Mouse (Mus musculus): ENCODE measurements around the gene Acp6. TPM values are rescaled to one million over a fixed set of nuclear protein-coding genes. Genes with fewer than 3 reads are reported as not detected.
"Not testable (repeated sequence)": the region's sequence is repeated elsewhere in the genome, so short reads cannot be mapped to it uniquely, and the experiment has no call there.

The Acp6 gene
- polyA plus RNA-seq (2015; fragmentation: Nextera tagmentation; extraction: Ambion mirVana): 53.7 and 55.0 TPM in 2 replicates

DNA sequence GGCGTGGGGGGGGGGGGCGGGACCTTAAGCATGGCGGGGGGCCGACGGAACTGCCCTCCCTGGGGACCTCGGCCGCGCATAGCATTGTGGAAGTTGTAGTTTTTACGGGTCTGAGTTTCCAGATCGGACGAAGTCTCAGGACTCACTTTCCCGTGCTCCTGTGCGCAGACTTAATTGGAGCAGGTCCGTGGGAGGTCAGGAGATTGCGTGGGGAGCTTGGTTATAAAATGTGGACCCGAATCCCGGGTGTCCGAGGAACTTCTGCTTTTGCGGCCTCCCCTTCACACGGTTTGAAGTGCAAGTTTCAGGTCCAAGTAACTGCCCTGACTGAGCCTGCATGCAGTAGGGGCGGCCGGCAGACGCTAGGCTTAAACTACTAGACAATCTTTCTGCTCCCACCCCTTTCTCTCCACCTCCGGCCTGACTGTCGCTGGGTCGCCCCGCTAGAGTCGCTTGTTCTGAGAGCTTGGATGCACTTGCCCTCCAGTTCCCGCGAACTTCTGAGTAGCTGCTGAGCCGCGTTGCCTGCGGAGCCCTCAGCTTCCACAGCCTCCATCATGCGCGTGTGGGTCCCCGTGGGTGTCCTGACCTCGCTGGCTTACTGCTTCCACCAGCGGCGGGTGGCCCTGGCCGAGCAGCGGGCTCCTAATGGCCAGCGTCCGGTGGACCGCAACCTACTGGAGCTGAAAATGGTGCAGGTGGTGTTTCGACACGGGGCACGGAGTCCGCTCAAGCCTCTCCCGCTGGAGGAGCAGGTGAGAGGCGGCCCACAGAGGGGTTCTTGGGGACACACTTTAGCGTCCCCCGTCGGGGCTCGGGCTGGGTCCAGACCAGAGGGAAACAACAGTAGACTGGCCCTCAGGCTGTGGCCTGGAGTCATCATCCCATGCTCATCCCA is at the start of gene Acp6:
Gene Acp6, plus strand, starts transcription at position 167 of the 898 bp plus-strand sequence.
- Histone ChIP-seq H3K9ac (peak within 1 kb of the TSS; percentile 67), H3K36me3 (0 out of 2 replicates have a peak, but pooled peaks cover 1% of the 10 kb centered on the region), H3K9me3 (replicated peaks) (no peaks in the 10 kb centered on the region), H3K27me3 (no peaks in the 10 kb centered on the region), H3K4me3 (replicated peaks) (peak within 1 kb of the TSS; percentile 66), H3K4me1 (peaks cover 15% of the 10 kb centered on the region), H3K27ac (peak within 1 kb of the TSS; percentile 93), H3K4me2 (peak within 1 kb of the TSS; percentile 71)
- under 1% methylated on average over 54 of the region's 54 CpGs for WGBS
- peak; percentile 95 for ATAC-seq (replicated peaks; ENCODE audit: low FRiP score)

DNA sequence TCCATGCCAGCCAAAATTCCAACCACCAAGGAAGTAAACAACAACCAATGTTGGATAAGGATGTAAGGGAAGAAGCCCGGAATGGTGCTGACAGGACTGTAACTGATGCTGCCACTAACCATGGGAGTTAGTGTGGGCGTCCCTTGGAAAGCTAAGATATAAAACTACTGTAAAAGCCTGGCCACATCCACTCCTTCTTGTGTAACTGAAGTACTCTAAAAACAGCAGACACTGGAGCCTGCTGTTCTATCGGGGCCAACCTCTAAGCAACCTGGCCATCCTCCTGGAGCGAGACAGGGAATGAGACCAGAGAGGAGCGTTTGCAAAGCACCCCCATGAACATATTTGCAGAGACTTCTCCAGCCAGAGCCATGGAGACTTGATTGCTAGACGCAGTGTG is 41.1 kb upstream of the Acp6 start:
- WGBS: 79% methylated on average over 6 of the region's 6 CpGs
- no peak for ATAC-seq (replicated peaks; ENCODE audit: low FRiP score)

GRCm38 (mm10) chr3:97118313-97118712 is 40.3 kb upstream of the Acp6 start:
- H3K4me1 ChIP-seq: no peaks in the 10 kb centered on the region
- H3K36me3 ChIP-seq: no peaks in the 10 kb centered on the region
- no peak for ATAC-seq (replicated peaks; ENCODE audit: low FRiP score)
- WGBS: 56% methylated on average over 12 of the region's 12 CpGs
- no peaks in the 10 kb centered on the region for H3K27me3 ChIP-seq
- no peak overlapping the region for H3K4me3 ChIP-seq (replicated peaks)
- no peaks in the 10 kb centered on the region for H3K9me3 ChIP-seq (replicated peaks)
- no peak overlapping the region for H3K4me2 ChIP-seq
- no peak overlapping the region for H3K27ac ChIP-seq
- H3K9ac ChIP-seq: no peak overlapping the region

More for the DNA sequence above, 41.1 kb upstream of the Acp6 start:
- Histone ChIP-seq H3K4me2 (no peak overlapping the region), H3K4me1 (no peaks in the 10 kb centered on the region), H3K9ac (no peak overlapping the region), H3K27ac (no peak overlapping the region), H3K4me3 (replicated peaks) (no peak overlapping the region), H3K36me3 (no peaks in the 10 kb centered on the region), H3K9me3 (replicated peaks) (no peaks in the 10 kb centered on the region), H3K27me3 (no peaks in the 10 kb centered on the region)

DNA sequence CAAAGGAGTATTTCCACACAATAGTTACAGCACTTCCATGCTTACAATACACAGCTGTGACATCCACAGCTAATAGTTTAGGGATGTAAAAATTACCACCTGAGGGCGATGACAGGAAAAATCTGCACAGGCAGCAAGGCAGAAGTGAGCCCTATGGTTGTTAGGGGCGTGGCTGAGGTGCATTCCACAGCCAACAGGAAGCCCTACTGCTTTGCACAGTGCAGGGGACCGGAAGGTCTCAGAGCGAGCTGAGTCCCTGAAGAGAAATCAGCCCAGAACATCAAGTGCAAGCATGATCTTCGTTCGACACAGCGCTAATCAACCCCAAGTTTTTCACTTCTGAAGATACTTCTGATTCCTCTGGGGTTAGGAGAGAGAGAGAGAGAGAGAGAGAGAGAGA is 34.4 kb upstream of the Acp6 start:
- no peaks in the 10 kb centered on the region for H3K9me3 ChIP-seq (replicated peaks)
- H3K4me1 ChIP-seq: 0 out of 2 replicates have a peak, but pooled peaks cover 3% of the 10 kb centered on the region
- no peak overlapping the region for H3K9ac ChIP-seq
- H3K36me3 ChIP-seq: no peaks in the 10 kb centered on the region
- H3K27me3 ChIP-seq: no peaks in the 10 kb centered on the region
- 57% methylated on average over 7 of the region's 7 CpGs for WGBS
- no peak overlapping the region for H3K4me3 ChIP-seq (replicated peaks)
- no peak overlapping the region for H3K27ac ChIP-seq
- no peak overlapping the region for H3K4me2 ChIP-seq
- ATAC-seq (replicated peaks; ENCODE audit: low FRiP score): 0 out of 2 replicates have a peak, but pooled peaks have one; percentile 49

- no peaks in the 10 kb centered on the region for H3K36me3 ChIP-seq
- WGBS: 77% methylated on average over 4 of the region's 4 CpGs
- no peak for ATAC-seq (replicated peaks; ENCODE audit: low FRiP score)
- H3K27me3 ChIP-seq: no peaks in the 10 kb centered on the region
- no peaks in the 10 kb centered on the region for H3K9me3 ChIP-seq (replicated peaks)
- no peaks in the 10 kb centered on the region for H3K4me1 ChIP-seq
- H3K4me3 ChIP-seq (replicated peaks): no peak overlapping the region
- H3K9ac ChIP-seq: no peak overlapping the region
- no peak overlapping the region for H3K27ac ChIP-seq
- no peak overlapping the region for H3K4me2 ChIP-seq
Observed at GRCm38 (mm10) chr3:97129410-97129809, 29.2 kb upstream of the Acp6 start.

- 78% methylated on average over 1 of the region's 1 CpGs for WGBS
- H3K9ac ChIP-seq; ATAC-seq (replicated peaks; ENCODE audit: low FRiP score); H3K4me1 ChIP-seq; H3K27ac ChIP-seq; H3K9me3 ChIP-seq (replicated peaks); H3K36me3 ChIP-seq; H3K27me3 ChIP-seq; H3K4me2 ChIP-seq; H3K4me3 ChIP-seq (replicated peaks): not testable (repeated sequence)
Observed at GRCm38 (mm10) chr3:97137666-97138065, 20.9 kb upstream of the Acp6 start.

- Histone ChIP-seq H3K9me3 (replicated peaks) (no peaks in the 10 kb centered on the region), H3K9ac (no peak overlapping the region), H3K36me3 (no peaks in the 10 kb centered on the region), H3K4me3 (replicated peaks) (no peak overlapping the region), H3K4me1 (no peaks in the 10 kb centered on the region), H3K27ac (no peak overlapping the region), H3K27me3 (no peaks in the 10 kb centered on the region), H3K4me2 (no peak overlapping the region)
- 68% methylated on average over 2 of the region's 2 CpGs for WGBS
- no peak for ATAC-seq (replicated peaks; ENCODE audit: low FRiP score)
Observed at GRCm38 (mm10) chr3:97151092-97151491, 7.5 kb upstream of the Acp6 start.

DNA sequence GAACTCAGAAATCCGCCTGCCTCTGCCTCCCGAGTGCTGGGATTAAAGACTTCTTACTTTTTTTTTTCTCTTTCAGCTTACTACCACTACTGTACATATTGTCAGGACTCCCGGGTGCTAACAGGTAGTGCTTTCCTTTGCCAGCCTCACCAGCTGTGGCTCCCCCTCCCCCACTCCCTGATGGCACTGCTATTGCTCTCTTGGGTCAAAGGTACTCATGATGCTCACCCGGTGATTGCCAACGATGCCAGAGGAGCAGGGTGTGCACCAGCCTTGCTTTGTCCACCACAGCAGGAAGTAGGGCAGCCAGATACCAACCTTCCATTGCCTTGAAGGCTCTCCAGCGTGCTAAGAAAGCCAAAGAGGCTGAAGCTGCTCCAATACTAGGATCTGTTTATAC is 2.1 kb upstream of the Acp6 start:
- Histone ChIP-seq H3K36me3 (no peaks in the 10 kb centered on the region), H3K4me1 (peaks cover 15% of the 10 kb centered on the region), H3K27me3 (no peaks in the 10 kb centered on the region), H3K4me2 (no peak overlapping the region), H3K9me3 (replicated peaks) (no peaks in the 10 kb centered on the region), H3K27ac (no peak overlapping the region), H3K4me3 (replicated peaks) (no peak overlapping the region), H3K9ac (no peak overlapping the region)
- no peak for ATAC-seq (replicated peaks; ENCODE audit: low FRiP score)
- 88% methylated on average over 6 of the region's 6 CpGs for WGBS

DNA sequence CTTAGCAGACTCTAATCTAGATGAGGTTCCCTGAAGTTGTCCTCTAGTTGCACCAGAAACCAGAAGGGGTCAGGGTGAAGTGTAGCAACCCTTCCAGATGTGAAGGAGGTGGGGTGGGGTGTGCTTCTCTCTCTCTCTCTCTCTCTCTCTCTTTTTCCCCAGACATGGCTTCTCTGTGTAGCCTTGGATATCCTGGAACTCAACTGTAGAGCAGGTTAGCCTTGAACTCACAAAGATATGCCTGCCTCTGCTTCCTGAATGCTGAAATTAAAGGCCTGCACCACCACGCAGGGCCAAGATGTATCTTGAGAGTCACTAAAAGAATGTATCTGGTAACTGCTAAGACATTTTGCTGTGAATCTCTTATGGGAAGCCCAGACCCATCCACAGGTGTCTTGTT is 1.3 kb upstream of the Acp6 start:
- 95% methylated on average over 1 of the region's 1 CpGs for WGBS
- Histone ChIP-seq H3K36me3 (no peaks in the 10 kb centered on the region), H3K9me3 (replicated peaks) (no peaks in the 10 kb centered on the region), H3K27ac (no peak overlapping the region), H3K27me3 (no peaks in the 10 kb centered on the region), H3K4me2 (0 out of 2 replicates have a peak overlapping the region, but pooled peaks have one; percentile 71), H3K4me3 (replicated peaks) (0 out of 2 replicates have a peak overlapping the region, but pooled peaks have one; percentile 66), H3K9ac (no peak overlapping the region), H3K4me1 (peaks cover 15% of the 10 kb centered on the region)
- ATAC-seq (replicated peaks; ENCODE audit: low FRiP score): no peak

DNA sequence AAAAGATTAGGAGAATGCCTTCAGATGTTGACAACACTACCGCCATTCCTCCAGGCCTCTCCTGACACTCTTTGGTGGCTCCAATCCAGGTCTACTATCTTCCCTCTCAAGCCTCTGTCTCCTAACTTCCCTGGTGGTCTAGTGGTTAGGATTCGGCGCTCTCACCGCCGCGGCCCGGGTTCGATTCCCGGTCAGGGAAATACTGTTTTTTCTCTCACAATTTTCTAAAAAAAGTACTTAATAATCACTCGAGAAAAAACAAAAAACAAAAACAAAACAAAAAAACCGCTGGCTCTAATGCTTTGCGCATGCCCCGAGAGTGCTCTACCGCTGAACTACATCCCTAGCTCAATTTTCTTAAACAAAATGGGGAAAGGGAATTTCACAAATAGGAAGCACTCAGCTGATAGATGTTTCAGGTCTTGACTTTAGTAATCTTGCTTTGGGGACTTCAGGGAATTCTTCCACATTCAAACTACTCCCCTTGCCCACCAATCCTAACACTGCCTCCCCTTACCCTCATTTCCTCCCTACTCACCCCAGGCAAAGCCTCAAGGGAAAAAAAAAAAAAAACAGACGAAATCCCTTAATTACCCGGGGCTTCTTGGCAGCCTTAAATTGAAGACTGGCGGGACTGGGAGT is 498 bp upstream of the Acp6 start:
- 2% methylated on average over 17 of the region's 17 CpGs for WGBS
- peak overlapping the region; percentile 29; the same call in 1 of the 2 replicates for H3K9ac ChIP-seq

GRCm38 (mm10) chr3:97159509-97159850 is 903 bp downstream of the Acp6 start:
- peak overlapping the region; percentile 67 for H3K9ac ChIP-seq
- peak overlapping the region; percentile 71 for H3K4me2 ChIP-seq
- H3K4me3 ChIP-seq (replicated peaks): peak overlapping the region; percentile 66
- H3K27ac ChIP-seq: peak overlapping the region; percentile 93
- H3K4me1 ChIP-seq: peaks cover 15% of the 10 kb centered on the region
- no peaks in the 10 kb centered on the region for H3K27me3 ChIP-seq
- WGBS: 12% methylated on average over 6 of the region's 6 CpGs
- H3K9me3 ChIP-seq (replicated peaks): no peaks in the 10 kb centered on the region
- ATAC-seq (replicated peaks; ENCODE audit: low FRiP score): no peak
- 0 out of 2 replicates have a peak, but pooled peaks cover 7% of the 10 kb centered on the region for H3K36me3 ChIP-seq

More for the DNA sequence above, 498 bp upstream of the Acp6 start:
- H3K4me2 ChIP-seq: peak overlapping the region; percentile 71
- peak; percentile 43 for ATAC-seq (replicated peaks; ENCODE audit: low FRiP score)
- H3K9me3 ChIP-seq (replicated peaks): no peaks in the 10 kb centered on the region
- no peaks in the 10 kb centered on the region for H3K36me3 ChIP-seq
- no peaks in the 10 kb centered on the region for H3K27me3 ChIP-seq
- peak overlapping the region; percentile 66 for H3K4me3 ChIP-seq (replicated peaks)
- H3K27ac ChIP-seq: peak overlapping the region; percentile 93
- H3K4me1 ChIP-seq: peaks cover 15% of the 10 kb centered on the region

- peak overlapping the region; percentile 71 for H3K4me2 ChIP-seq
- H3K27me3 ChIP-seq: no peaks in the 10 kb centered on the region
- no peaks in the 10 kb centered on the region for H3K9me3 ChIP-seq (replicated peaks)
- 71% methylated on average over 2 of the region's 2 CpGs for WGBS
- no peak overlapping the region for H3K9ac ChIP-seq
- ATAC-seq (replicated peaks; ENCODE audit: low FRiP score): no peak
- H3K27ac ChIP-seq: no peak overlapping the region
- H3K4me3 ChIP-seq (replicated peaks): no peak overlapping the region
- peaks cover 15% of the 10 kb centered on the region for H3K4me1 ChIP-seq
- 0 out of 2 replicates have a peak, but pooled peaks cover 7% of the 10 kb centered on the region for H3K36me3 ChIP-seq
Observed at GRCm38 (mm10) chr3:97159986-97160385, 1.4 kb downstream of the Acp6 start.
